Mouse (Mus musculus) spleen, adult 18-20 months (tissue): ENCODE data around the gene Sbno1.

ENCODE experiments used
- DNase-seq, 2 experiments: peaks; one replicate each; pipeline ENCODE4 v3.0.0; 2022; ENCODE audit warnings: mixed read lengths in 2 of 2

Sbno1 gene

GRCm38 (mm10) chr5:124327510-124328364, 98.1 kb downstream of the Sbno1 start, which contains the start of the genes Mphosph9 and 2810006K23Rik:
Gene Mphosph9 (minus strand): TSS chr5:124327972.
Gene 2810006K23Rik (plus strand): TSS chr5:124328089.
- peak; percentile 97 to 99 for DNase-seq

- no peak for DNase-seq
These were observed 99.0 kb downstream of the Sbno1 start for GRCm38 (mm10) chr5:124326829-124327228.
